Mouse (Mus musculus) CD8-positive naive resting alpha-beta T cell, adult 2 months (primary cell): ENCODE data around the gene BC117090.
"Not testable (repeated sequence)": the region's sequence is repeated elsewhere in the genome, so short reads cannot be mapped to it uniquely, and the experiment has no call there.

Experiments
- DNase-seq, 2 experiments: peaks; one replicate each; pipeline ENCODE4 v3.0.0; 2022; ENCODE audit warnings: low read depth in 2 of 2, low spot score in 2 of 2

BC117090 gene

DNA sequence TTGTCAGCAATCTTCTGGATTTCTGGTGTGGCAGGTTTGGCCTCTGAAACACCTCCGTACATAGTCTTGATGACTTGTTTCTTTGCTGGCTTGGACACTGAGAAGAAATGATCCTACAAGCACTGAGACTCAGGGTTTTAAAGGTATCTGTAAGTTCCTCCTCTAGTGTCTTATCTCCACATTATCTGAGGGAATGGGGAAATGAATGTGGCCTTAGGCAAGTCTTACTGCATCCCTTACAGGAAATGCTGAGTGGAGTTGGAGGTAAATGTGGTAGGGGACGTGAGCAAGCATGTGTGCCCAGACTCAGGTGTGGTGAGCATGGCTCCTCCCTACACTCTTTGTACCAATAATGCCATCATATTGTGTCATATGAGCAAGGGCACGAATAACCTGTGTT, at the start of gene BC117090:
BC117090 (minus strand) TSS at position 101 of the 400 bp plus-strand sequence.
- DNase-seq = no peak

DNA sequence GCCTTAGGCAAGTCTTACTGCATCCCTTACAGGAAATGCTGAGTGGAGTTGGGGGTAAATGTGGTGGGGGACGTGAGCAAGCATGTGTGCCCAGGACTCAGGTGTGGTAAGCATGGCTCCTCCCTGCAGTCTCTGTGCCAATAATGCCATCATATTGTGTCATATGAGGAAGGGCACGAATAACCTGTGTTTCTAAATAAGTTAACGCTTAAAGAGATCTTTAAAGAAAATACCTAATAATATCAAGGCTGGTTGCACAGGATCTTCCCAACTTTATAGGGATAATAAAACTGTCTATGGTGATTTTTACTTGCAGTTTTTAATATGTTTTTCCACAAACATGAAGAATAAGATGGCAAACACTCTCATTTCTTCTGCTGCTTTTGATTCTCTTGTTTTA, 33.5 kb upstream of the BC117090 start, which contains the start of gene BC100530:
BC100530 (minus strand) TSS at position 101 of the 400 bp plus-strand sequence.
- not testable (repeated sequence) for DNase-seq

DNA sequence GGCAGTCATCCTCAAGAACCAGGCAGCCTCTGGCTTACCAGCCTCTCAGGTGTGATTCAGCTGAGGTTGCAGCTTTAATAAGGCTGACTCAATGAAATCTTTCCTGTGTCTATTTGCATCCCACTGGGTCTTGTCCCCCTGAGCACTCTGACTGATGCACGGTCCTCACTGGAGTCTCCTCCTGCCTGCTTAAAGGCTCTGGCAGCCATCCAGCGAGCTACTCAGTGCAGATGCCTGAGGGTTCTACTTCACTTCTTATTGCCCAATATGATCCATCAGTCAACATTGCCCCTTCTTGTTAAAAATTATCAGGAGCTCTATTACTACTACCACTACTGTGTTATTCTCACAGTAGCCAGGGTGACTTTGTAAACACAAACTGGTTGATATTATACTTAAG, 3.0 kb upstream of the BC117090 start:
- DNase-seq = no peak

GRCm38 (mm10) chr16:36319286-36319685, 14.8 kb downstream of the BC117090 start:
- no peak for DNase-seq

- not testable (repeated sequence) for DNase-seq
These were observed 18.0 kb downstream of the BC117090 start for GRCm38 (mm10) chr16:36316111-36316510.

DNA sequence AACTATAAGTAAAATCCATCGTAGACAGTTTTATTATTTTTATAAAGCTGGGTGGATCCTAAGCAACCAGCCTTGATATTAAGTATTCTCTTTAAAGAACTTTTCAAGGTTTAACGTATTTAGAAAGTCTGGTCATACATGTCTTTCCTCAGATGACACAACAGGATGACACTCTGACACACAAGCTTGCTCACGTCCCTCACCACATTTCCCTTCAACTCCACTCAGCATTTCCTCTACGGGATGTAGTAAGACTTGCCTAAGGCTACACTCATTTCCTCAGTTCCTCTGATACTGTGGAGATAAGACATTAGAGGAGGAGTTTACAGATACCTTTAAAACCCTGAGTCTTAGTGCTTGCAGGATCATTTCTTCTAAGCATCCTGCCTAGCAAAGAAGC, 26.5 kb downstream of the BC117090 start:
- no peak for DNase-seq

GRCm38 (mm10) chr16:36289140-36289539, 45.0 kb downstream of the BC117090 start:
- no peak for DNase-seq

DNA sequence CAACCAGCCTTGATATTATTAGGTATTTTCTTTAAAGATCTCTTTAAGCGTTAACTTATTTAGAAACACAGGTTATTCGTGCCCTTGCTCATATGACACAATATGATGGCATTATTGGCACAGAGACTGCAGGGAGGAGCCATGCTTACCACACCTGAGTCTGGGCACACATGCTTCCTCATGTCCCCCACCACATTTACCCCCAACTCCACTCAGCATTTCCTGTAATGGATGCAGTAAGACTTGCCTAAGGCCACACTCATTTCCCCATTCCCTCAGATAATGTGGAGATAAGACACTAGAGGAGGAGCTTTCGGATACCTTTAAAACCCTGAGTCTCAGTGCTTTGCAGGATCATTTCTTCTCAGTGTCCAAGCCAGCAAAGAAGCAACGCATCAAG, 57.3 kb downstream of the BC117090 start, which contains the start of gene Stfa1:
Stfa1 (plus strand) TSS at position 156 of the 400 bp plus-strand sequence.
- DNase-seq = not testable (repeated sequence)
